Mouse (Mus musculus) intestine, embryonic 14.5 days (tissue): ENCODE results near the gene Txnrd3. TPM values are rescaled to one million over a fixed set of nuclear protein-coding genes. Genes with fewer than 3 reads are reported as not detected.

ENCODE experiments used
- ATAC-seq: fragments of 200-750 bp; cut with Nextera tagmentation; replicated peaks from 2 replicates; pipeline ENCODE4 v1.8.0; 2017; ENCODE audit warnings: low read depth, moderate number of reproducible peaks, moderate TSS enrichment, moderate library complexity; ENCODE audit not compliant: low FRiP score, low TSS enrichment
- DNase-seq: peaks from one replicate; pipeline ENCODE4 v3.0.0-alpha.2; 2018; ENCODE audit warnings: low spot score
- H3K27ac ChIP-seq: fragments of 300-500 bp; sonication (generic); 2 replicates; pipeline ENCODE4 v1.5.1; 2014; ENCODE audit warnings: low read depth, mild to moderate bottlenecking, control low read depth
- H3K27me3 ChIP-seq: fragments of 300-500 bp; sonication (generic); replicated peaks from 2 replicates; pipeline ENCODE4 v1.6.1; 2014; ENCODE audit warnings: low read length, control low read depth; ENCODE audit not compliant: control insufficient read depth, insufficient read depth
- H3K36me3 ChIP-seq: fragments of 300-500 bp; sonication (generic); 2 replicates; pipeline ENCODE4 v1.6.1; 2014; ENCODE audit warnings: low read length, control low read depth; ENCODE audit not compliant: control insufficient read depth, insufficient read depth
- H3K4me1 ChIP-seq: fragments of 300-500 bp; sonication (generic); replicated peaks from 2 replicates; pipeline ENCODE4 v1.6.1; 2014; ENCODE audit warnings: low read length, control low read depth, mixed read lengths; ENCODE audit not compliant: control insufficient read depth, insufficient read depth
- H3K4me2 ChIP-seq: fragments of 300-500 bp; sonication (generic); 2 replicates; pipeline ENCODE4 v1.6.1; 2014; ENCODE audit warnings: low read length
- H3K4me3 ChIP-seq: fragments of 300-500 bp; sonication (generic); 2 replicates; pipeline ENCODE4 v1.5.1; 2014; ENCODE audit warnings: low read depth, low read length, control low read depth, mixed read lengths
- H3K9ac ChIP-seq: fragments of 300-500 bp; sonication (generic); 2 replicates; pipeline ENCODE4 v1.6.1; 2014; ENCODE audit warnings: mild to moderate bottlenecking, low read length
- H3K9me3 ChIP-seq: fragments of 300-500 bp; sonication (generic); 2 replicates; pipeline ENCODE4 v1.6.1; 2016; ENCODE audit warnings: low read length, control low read depth; ENCODE audit not compliant: control insufficient read depth
- WGBS: fragments of 180-500 bp; shearing (Covaris S2); extraction: QIAGEN DNeasy Blood & Tissue Kit; methylation state at CpG from one replicate; pipeline ENCODE4 v1.1.7; 2014; 5-methylcytosine and 5-hydroxymethylcytosine counted together
- polyA plus RNA-seq: library from polyadenylated mRNA; unstranded; fragments of >200 nt; fragmentation: Nextera tagmentation; extraction: Ambion mirVana; gene quantifications from 2 replicates; pipeline ENCODE4 v1.2.1, GENCODE M21; 2014

The Txnrd3 gene
- polyA plus RNA-seq, 1 experiment from 2014 or later: 12.0 TPM

DNA sequence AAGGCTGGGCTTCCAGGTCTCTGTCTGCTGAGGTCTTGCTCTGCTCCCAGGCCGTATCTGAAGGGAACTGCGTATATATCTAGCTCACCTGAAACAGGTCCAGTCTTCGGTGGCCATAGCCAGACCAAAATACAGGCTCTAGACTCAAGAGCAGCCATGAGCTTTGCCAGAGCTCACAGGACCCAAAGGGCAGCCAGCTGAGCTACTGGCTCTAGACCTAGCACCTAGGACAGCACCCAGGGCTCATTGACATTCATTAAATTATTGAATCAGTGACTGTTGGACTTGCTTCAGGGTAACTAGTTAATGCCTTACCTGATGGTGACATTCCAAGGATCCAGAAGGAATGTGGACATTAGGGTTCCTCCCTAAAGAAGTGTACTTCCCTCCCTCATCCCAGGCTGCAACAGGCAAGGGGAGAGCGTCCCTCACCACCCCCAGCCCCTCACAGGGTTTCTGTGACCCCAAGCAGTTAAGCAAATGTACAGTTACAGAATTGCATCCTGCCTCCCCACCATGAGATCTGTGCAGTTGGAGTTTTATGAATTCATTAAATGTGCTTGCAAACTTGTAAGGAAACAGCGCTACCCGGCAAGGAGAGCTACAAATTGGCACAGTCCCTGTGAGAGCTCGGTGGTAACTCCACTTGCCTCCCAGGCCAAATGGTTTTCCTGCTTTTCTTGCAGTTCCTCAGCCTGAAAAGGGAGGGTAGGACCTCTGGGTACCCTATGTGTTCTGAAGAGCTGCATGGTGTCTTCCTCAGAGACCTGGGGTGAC lies 29.0 kb upstream of the Txnrd3 start:
- Histone ChIP-seq H3K9ac (no peak overlapping the region), H3K4me1 (no peaks in the 10 kb centered on the region; the same call in 1 of the 2 replicates), H3K4me2 (no peak overlapping the region), H3K36me3 (no peaks in the 10 kb centered on the region), H3K27ac (no peak overlapping the region), H3K27me3 (no peaks in the 10 kb centered on the region), H3K9me3 (no peaks in the 10 kb centered on the region), H3K4me3 (no peak overlapping the region)
- ATAC-seq (no peak), DNase-seq (no peak)
- 65% methylated on average over 7 of the region's 7 CpGs for WGBS

DNA sequence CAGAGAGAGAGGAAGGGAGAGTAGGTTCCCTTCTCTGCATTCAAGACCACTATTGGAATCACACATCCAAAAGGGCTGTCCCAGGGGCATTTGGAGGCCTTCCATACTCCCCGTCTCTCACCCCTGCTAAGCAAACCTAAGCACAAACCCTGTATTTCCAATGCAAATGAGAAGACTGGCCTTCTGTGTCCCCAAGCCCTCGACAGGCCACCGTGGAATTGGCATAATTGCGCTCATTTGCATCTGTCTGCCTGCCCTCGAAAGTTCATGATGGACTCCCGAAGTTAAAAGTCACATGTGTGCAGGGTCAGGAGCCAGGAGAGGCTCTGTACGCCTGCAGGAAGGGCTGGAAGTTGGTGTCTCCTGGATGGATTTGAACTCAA lies 28.4 kb upstream of the Txnrd3 start:
- WGBS: 49% methylated on average over 7 of the region's 7 CpGs
- no peak for ATAC-seq
- no peak overlapping the region for H3K4me3 ChIP-seq
- H3K4me1 ChIP-seq: no peaks in the 10 kb centered on the region; the same call in 1 of the 2 replicates
- no peaks in the 10 kb centered on the region for H3K27me3 ChIP-seq
- no peaks in the 10 kb centered on the region for H3K36me3 ChIP-seq
- no peak overlapping the region for H3K4me2 ChIP-seq
- no peak for DNase-seq
- no peak overlapping the region for H3K27ac ChIP-seq
- H3K9me3 ChIP-seq: no peaks in the 10 kb centered on the region
- no peak overlapping the region for H3K9ac ChIP-seq

DNA sequence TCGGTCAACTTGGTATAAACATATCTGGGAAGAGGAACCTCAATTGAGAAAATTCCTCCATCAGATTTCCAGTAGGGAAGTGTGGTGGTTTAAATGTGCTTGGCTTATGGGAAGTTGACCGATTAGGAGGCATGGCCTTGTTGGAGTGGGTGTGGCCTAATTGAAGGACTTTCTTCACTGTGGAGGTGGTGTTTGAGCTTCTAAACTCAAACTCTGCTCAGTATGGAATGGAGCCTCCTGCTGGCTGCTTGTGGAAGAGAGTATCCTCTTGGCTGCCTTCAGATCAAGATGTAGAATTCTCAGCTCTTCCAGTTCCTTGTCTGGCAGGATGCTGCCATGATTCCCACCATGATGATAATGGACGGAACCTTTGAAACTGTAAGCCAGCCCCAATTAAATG lies 21.1 kb upstream of the Txnrd3 start:
- Histone ChIP-seq H3K4me2 (no peak overlapping the region), H3K27me3 (no peaks in the 10 kb centered on the region), H3K9ac (no peak overlapping the region), H3K27ac (no peak overlapping the region), H3K4me3 (no peak overlapping the region), H3K9me3 (no peaks in the 10 kb centered on the region), H3K4me1 (no peaks in the 10 kb centered on the region), H3K36me3 (no peaks in the 10 kb centered on the region)
- ATAC-seq (no peak), DNase-seq (no peak)
- WGBS: 72% methylated on average over 3 of the region's 3 CpGs

DNA sequence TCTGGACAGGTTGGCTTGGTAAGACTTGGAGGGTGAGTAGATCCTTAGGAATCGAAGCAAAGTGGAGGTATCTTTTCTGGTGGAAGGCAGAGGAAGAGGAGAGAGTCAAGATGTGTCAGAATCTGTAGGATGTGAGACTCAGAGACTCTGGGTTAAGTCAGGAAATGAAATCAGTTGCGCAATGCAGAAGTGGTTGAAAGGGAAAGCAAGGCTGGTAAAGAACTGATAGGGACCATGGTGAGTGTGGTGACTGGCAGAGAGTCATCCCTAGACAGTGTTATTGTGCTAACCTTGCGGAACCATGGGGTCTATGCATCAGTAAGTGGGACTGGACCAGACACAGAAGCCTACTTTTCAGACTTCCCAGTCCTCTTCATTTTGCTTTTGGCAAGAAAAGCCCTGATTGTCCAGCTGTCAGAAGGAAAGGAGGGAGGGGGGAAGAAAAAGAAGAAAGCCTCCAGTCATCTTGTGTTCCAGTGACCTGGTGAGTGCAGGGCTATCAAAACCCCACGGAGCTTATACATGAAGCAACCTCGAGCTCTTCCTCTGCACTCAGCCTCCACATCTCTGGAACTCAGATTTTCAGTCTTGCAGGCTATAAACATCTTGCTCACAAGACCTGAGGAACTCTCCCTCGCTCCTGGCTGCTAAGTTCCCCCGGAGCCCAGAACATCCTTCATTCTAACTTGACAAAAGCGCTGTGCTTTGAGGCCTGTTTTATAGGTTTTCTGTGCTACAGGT lies 15.6 kb upstream of the Txnrd3 start:
- DNase-seq: no peak
- Histone ChIP-seq H3K27ac (no peak overlapping the region), H3K4me1 (no peaks in the 10 kb centered on the region), H3K4me2 (no peak overlapping the region), H3K27me3 (no peaks in the 10 kb centered on the region), H3K9me3 (no peaks in the 10 kb centered on the region), H3K9ac (no peak overlapping the region), H3K4me3 (no peak overlapping the region), H3K36me3 (no peaks in the 10 kb centered on the region)
- 45% methylated on average over 8 of the region's 8 CpGs for WGBS
- ATAC-seq: no peak

DNA sequence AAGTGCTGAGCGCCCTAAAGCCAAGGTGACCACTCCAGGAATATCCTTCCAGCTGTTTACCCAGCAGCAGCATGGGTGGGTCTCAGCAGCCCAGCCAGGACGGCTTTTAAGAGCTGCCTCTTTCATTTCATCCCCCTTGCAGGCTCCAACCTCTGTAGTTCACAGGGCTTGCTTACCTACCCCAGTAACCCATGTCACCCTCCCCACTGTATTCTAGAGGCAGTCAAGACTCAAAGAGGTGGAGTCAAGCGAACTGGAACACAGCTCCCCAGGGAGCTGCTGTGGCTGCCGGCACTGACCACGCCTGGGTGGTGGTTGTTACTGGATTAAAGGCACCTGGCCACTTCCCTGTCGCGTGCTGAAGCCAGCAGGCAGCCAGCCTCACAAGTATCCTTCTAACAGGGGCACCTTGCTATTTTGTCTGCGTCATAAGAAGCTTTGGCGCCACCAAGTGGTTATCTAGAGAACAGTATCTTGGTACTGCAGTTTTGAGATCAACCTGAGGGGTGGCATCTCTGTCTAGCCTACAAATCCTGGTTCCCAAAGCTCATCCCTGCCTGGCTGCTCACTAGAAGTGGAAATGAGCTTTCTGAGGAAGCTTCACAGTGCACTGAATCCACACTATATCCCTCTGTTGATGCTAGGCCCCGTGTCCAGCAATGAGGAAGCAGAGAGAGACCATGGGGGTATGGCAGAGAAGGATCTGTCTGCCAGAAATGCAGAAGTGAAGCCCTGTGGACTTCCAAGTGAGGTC lies 11.8 kb upstream of the Txnrd3 start:
- DNase-seq: peak; percentile 75
- WGBS: 9% methylated on average over 10 of the region's 10 CpGs
- Histone ChIP-seq H3K27me3 (no peaks in the 10 kb centered on the region), H3K4me1 (no peaks in the 10 kb centered on the region), H3K4me2 (no peak overlapping the region), H3K9ac (no peak overlapping the region), H3K36me3 (no peaks in the 10 kb centered on the region), H3K27ac (no peak overlapping the region), H3K4me3 (no peak overlapping the region), H3K9me3 (no peaks in the 10 kb centered on the region)
- ATAC-seq: peak; percentile 83

DNA sequence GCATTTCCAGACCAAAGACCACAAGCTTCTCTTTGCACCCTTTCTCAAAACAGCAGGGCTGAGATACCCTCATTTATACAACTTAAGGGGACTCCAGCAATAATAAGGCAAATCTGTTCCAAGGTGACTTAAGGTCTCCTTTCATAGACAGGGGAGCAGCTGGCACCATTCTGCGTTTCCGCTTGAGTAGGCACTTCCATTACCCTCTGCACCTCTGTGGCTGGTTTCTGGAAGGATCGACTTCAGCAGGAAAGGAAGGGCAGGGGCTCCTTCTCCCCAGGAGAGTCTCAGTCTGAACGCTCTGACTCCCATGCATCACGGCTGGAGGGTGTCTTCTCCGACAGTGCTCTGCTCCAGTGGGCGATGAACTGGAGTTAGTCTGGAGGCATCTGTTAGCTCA lies 10.7 kb upstream of the Txnrd3 start:
- Histone ChIP-seq H3K27ac (no peak overlapping the region), H3K9me3 (no peaks in the 10 kb centered on the region), H3K4me1 (no peaks in the 10 kb centered on the region), H3K4me2 (no peak overlapping the region), H3K36me3 (no peaks in the 10 kb centered on the region), H3K27me3 (no peaks in the 10 kb centered on the region), H3K9ac (no peak overlapping the region), H3K4me3 (no peak overlapping the region)
- 73% methylated on average over 7 of the region's 7 CpGs for WGBS
- DNase-seq (no peak), ATAC-seq (no peak)

DNA sequence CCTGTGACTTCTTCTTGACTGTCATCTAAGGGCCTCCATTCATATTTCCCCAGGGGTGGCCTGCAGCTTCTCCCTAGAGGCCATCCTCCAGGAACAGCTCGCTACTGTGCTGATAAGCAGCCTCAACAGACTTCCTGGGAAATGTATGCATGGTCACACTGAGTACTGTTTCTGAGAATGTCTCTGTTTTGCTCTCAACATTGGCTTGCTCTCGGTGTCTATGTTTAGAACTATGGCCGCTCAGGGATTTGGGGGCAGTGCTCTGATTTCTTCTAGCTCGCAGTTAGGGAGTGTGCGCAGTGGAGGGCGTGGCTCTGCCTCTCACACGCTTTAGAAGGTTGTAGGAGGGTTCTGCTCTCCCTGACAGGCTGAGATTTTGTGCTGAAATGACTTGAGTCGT lies 9.4 kb upstream of the Txnrd3 start:
- H3K36me3 ChIP-seq: no peaks in the 10 kb centered on the region
- H3K27ac ChIP-seq: no peak overlapping the region
- no peak overlapping the region for H3K4me2 ChIP-seq
- 35% methylated on average over 8 of the region's 8 CpGs for WGBS
- H3K9me3 ChIP-seq: no peaks in the 10 kb centered on the region
- no peak overlapping the region for H3K4me3 ChIP-seq
- DNase-seq (no peak), ATAC-seq (no peak)
- H3K9ac ChIP-seq: no peak overlapping the region
- no peaks in the 10 kb centered on the region for H3K4me1 ChIP-seq
- no peaks in the 10 kb centered on the region for H3K27me3 ChIP-seq

DNA sequence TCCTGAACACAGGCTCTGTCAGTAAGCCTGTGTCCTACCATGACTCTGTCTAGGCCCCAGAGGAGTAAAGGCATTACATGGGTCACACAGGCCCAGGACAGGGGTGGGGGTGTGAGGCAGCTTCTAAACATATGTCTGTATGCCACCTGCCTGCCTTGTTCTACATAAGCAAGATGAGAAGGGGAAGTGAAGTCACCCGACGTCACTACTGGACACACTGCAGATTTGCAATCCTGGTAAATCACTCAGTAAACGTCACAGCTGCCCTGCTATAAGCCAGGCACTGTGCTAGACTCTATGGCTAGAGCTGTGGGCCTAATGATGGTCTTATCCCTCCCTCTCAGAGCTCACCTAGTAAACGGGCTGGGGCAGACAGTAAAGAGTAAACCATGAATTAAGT lies 5.8 kb upstream of the Txnrd3 start:
- H3K4me1 ChIP-seq: no peaks in the 10 kb centered on the region
- H3K27ac ChIP-seq: no peak overlapping the region
- DNase-seq (no peak), ATAC-seq (no peak)
- no peak overlapping the region for H3K9ac ChIP-seq
- H3K27me3 ChIP-seq: no peaks in the 10 kb centered on the region
- H3K36me3 ChIP-seq: no peaks in the 10 kb centered on the region
- H3K4me2 ChIP-seq: no peak overlapping the region
- no peak overlapping the region for H3K4me3 ChIP-seq
- H3K9me3 ChIP-seq: no peaks in the 10 kb centered on the region
- WGBS: 70% methylated on average over 4 of the region's 4 CpGs
